Mouse (Mus musculus) kidney, adult 2 months (tissue): ENCODE measurements around the gene Inppl1.

ENCODE experiments used
- CTCF ChIP-seq: fragments of 200-500 bp; conservative IDR thresholded peaks from 2 replicates; pipeline ENCODE4 v1.5.1; 2011; ENCODE audit warnings: low read depth, mild to moderate bottlenecking, control low read depth, low read length, moderate library complexity, mixed read lengths; ENCODE audit not compliant: insufficient read depth, insufficient read length
- POLR2A ChIP-seq: fragments of 200-500 bp; IDR thresholded peaks from one replicate; pipeline ENCODE4 v1.6.1; 2011; ENCODE audit warnings: low read depth, low read length, control low read depth

GRCm38 (mm10) chr7:101886274-101886673 is 48.2 kb upstream of the Inppl1 start:
- TF ChIP-seq CTCF (no peak), POLR2A (no peak)
